In the genomic region with DNA sequence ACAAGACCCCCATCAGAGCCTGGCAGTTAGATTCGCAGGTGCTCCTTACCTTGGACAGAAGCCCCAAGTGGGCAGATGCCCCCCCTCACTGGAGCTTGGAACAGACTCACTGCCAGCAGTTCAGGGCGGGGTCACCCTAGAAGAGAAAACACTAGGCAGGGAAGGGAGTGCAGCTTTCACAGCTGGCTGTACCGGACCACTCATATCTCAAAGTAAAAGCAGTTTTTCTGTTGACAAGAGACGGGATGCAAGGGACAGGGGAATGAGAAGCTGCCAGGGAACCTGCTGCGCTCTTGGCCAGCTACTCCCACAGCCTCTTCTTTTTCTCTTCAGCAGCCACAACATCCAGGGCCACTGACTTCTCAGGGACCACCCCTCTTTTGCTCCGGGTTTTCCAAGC, we compare ENCODE assay signal across 7 mouse cellular contexts. TPM values are rescaled to one million over a fixed set of nuclear protein-coding genes. Genes with fewer than 3 reads are reported as not detected.
DNase-seq lines count a peak whose midpoint lies in the region; TF ChIP-seq lines count a peak whose summit lies in the region.
"Not testable (repeated sequence)": the region's sequence is repeated elsewhere in the genome, so short reads cannot be mapped to it uniquely, and the experiment has no call there.

No protein-coding gene starts in this region.

- not testable (repeated sequence) for H3K9ac ChIP-seq in MEL (ENCODE audit: control insufficient read depth, low read depth, low read length, poor library complexity, severe bottlenecking)

- TF ChIP-seq CTCF in MEL (IDR thresholded peaks at IDR 0.05 in 2 of 3, conservative IDR thresholded peaks at IDR 0.05 in 1 of 3; ENCODE audit: control insufficient read depth in 1 of 3, insufficient read depth in 1 of 3, low read depth in 2 of 3, low read length in 3 of 3, poor library complexity in 1 of 3, severe bottlenecking in 1 of 3): not testable (repeated sequence)

- not testable (repeated sequence) for H3K4me1 ChIP-seq in MEL (ENCODE audit: control insufficient read depth in 1 of 2, insufficient read depth in 2 of 2, low read length in 2 of 2)

- H3K27ac ChIP-seq in MEL (ENCODE audit: control insufficient read depth, low read depth, low read length): not testable (repeated sequence)

- H3K9me3 ChIP-seq in MEL (replicated peaks; ENCODE audit: insufficient read depth, low read length): not testable (repeated sequence)

- peak; percentile 12 for DNase-seq in MEL (ENCODE audit: low read depth, low spot score)
- DNase-seq in heart, adult 11 months: peak; percentile 97
- DNase-seq in heart, postnatal 14 days: peak; percentile 29 to 55
- peak; percentile 36 for DNase-seq in kidney, postnatal 14 days
- peak; percentile 41 for DNase-seq in lung, postnatal 10 days
- peak; percentile 67 for DNase-seq in ovary, postnatal 36 days (ENCODE audit: low spot score)
- DNase-seq in thymus, postnatal 25 days: peak; percentile 32

- H3K79me2 ChIP-seq in MEL (ENCODE audit: control insufficient read depth, insufficient read depth, low read length, poor library complexity): not testable (repeated sequence)

- H3K4me3 ChIP-seq in MEL (ENCODE audit: control insufficient read depth in 1 of 2, insufficient read depth in 1 of 2, low read depth in 2 of 2, low read length in 2 of 2): not testable (repeated sequence)

- not testable (repeated sequence) for TF ChIP-seq EP300 in MEL (IDR thresholded peaks at IDR 0.05; ENCODE audit: low read depth in 1 of 2, low read length in 2 of 2)

- not testable (repeated sequence) for H3K36me3 ChIP-seq in MEL (ENCODE audit: control insufficient read depth in 1 of 2, insufficient read depth in 2 of 2, low read length in 2 of 2)

- TF ChIP-seq RAD21 in MEL (IDR thresholded peaks at IDR 0.05; ENCODE audit: low read depth, low read length): not testable (repeated sequence)

- intact Hi-C loops in heart, postnatal 14 days (cut with DNase I): loop anchor here (2.0 kb wide), 1 partner anchor 53 kb away; no protein-coding TSS in a partner anchor

- H3K27me3 ChIP-seq in MEL (ENCODE audit: control insufficient read depth in 1 of 2, insufficient read depth in 2 of 2, low read length in 2 of 2): not testable (repeated sequence)

- not testable (repeated sequence) for TF ChIP-seq POLR2A in MEL (IDR thresholded peaks at IDR 0.05; ENCODE audit: control insufficient read depth in 1 of 2, insufficient read depth in 1 of 2, low read depth in 1 of 2, low read length in 2 of 2, poor library complexity in 1 of 2)

RNA-seq across cellular contexts. Expression of gene D10Jhu81e, which starts 45.4 kb away (rescaled TPM):
- 44.8 and 50.6 TPM in 2 replicates for total RNA-seq in MEL (2012; rRNA removed)
- 10 to 100 TPM in 1 of 2 experiments, not detected in 1; 57.4 TPM for polyA plus RNA-seq in MEL (2012; ENCODE audit: insufficient read depth in 1 of 2, insufficient read length in 2 of 2, low read depth in 1 of 2, low replicate concordance in 2 of 2, missing spikeins in 1 of 2)
- total RNA-seq in heart, postnatal 14 days (2021): 100 to 1,000 TPM; 380 to 389 TPM

RNA-seq across cellular contexts. Expression of gene Icosl, which starts 55.0 kb away (rescaled TPM):
- total RNA-seq in MEL (2012; rRNA removed): not detected in 2 replicates
- polyA plus RNA-seq in MEL (2012; ENCODE audit: insufficient read depth in 1 of 2, insufficient read length in 2 of 2, low read depth in 1 of 2, low replicate concordance in 2 of 2, missing spikeins in 1 of 2): not detected
- total RNA-seq in heart, postnatal 14 days (2021): 1 to 10 TPM; 5.5 to 6.0 TPM

Comparison
In these comparisons a context has a peak if more than half of its experiments do, and no peak if none do; other contexts are left out.
1. DNase-seq: peak in every context shown above with its lines; median percentile 97 in heart, adult 11 months; 67 in ovary, postnatal 36 days; 42 in heart, postnatal 14 days; 41 in lung, postnatal 10 days; 36 in kidney, postnatal 14 days; 32 in thymus, postnatal 25 days; 12 in MEL.